Mouse (Mus musculus) spleen, postnatal 4 days (tissue): ENCODE measurements around the gene Creb5.

Experiments used
- DNase-seq, 2 experiments: peaks; one replicate each; pipeline ENCODE4 v3.0.0; 2022; ENCODE audit warnings: low spot score in 2 of 2

Creb5 gene

DNA sequence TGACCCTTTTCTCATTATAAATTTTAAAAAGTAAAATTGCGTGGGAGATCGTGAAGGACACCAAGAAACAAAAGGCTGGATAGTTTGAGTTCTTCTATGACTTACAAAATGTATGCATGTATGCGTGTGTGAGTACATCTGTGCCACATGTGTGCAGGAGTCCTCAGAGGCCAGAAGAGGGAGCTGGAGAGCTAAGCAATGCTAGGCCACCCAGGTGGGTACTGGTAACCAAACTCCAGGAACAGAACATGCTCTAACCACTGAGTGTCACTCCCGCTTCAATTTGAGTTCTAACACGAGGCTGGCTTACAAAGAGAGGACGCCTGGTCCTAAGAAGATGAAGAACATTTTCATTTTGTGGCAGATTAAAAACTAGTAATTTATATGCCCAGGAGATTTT is 203.8 kb downstream of the Creb5 start:
- no peak for DNase-seq

DNA sequence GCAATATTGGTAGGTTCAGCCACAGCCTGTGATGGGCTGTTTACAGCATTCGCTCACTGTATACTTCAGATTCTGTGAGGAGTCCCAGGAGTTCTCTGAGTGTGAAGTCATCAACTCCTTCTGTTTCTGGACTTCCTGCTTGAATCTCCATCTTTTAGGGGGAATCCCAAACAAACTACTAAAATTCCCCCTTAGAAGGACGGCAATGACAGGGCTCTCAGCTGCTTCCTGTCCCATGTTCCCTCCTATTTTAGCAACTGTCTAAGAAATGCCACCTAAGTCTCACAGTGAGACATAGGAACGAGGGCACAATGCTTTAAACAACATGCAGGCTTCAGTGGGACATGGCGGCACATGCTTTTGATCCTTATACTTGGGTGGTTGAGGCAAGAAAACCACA is 204.3 kb downstream of the Creb5 start:
- no peak for DNase-seq

DNA sequence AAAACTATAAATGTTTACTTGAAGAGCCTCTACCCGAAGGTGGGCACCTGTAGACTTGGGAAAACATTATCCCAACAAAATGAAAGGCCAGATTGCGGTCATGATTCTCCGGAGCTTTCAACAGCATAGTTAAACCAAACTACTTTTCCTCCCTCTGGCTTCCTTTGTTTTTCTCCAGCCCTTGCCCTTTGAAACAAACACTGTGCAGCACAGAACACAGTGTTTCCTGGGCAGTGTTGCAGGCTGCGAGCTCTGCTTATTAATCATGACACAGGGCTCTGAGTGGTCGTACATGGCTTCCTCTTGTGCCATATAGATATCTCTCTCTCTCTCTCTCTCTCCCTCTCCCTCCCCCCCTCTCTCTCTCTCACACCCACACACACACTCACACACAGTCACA is 206.8 kb downstream of the Creb5 start:
- DNase-seq = no peak

DNA sequence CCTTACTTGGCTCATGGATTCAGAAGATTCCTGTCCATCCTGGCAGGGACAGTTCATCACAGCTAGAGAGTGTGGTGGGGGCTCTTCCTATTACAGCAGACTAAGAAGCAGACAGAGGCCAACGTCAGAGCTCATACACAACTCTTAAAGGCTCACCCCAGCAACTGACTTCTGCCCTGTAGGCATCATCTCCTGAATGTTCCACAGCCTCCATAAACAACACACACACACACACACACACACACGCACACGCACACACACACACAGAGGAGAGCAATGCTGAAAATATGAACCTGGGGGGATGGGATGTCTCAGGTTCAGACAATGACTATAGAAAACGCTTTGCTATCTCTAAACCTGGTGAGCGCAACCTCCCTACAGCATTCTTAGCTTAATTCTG is 208.6 kb downstream of the Creb5 start:
- DNase-seq = no peak

DNA sequence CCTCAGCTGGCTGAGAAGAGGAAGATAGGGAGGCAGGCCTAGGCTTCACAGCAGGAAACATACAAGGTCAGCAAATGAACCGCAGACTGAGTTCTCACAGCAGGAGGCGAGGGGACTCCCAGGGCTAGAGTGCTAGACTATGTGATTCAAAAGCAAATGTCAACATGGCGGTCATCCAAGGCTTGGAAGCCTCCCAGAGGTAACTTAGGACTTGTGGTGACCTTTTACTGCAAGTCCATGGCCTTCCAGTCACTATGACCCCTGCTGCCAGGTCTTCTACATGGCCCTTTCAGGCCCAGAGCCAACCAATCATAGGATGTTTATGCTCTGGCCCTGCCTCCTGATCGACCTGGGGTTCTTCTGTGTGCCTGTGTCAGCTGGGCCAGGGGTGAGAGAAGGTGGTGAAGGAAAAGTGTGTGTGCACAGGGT is 209.3 kb downstream of the Creb5 start:
- DNase-seq = no peak

DNA sequence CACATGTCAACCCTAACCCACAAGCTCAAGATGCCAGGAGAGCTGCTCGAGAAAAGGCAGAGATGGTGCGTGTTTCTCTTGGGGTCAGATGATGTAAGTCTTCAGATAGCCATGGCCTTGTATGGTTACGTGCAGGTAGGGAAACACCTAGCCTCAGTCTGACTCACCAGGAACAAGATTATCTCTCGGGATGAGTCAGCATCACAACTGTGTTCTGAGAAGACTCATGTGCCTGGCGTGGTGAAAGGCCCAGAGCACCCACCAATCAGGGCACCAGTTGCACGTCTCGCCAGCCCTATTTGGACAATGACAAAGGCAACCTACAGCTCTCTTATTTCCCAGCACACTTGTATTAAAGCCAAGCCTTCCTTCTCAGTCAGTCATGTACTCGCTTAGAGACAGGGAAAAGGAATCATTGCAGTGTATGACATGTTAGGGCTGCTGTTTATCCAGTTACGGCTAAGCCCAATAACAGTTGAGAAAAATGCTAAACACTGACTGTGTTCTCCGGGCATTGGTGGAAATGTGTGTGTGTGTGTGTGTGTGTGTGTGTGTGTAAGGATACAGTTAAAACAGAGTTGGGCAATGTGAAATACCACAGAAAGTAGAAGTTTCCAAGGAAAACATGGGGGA is 210.9 kb downstream of the Creb5 start:
- no peak for DNase-seq

DNA sequence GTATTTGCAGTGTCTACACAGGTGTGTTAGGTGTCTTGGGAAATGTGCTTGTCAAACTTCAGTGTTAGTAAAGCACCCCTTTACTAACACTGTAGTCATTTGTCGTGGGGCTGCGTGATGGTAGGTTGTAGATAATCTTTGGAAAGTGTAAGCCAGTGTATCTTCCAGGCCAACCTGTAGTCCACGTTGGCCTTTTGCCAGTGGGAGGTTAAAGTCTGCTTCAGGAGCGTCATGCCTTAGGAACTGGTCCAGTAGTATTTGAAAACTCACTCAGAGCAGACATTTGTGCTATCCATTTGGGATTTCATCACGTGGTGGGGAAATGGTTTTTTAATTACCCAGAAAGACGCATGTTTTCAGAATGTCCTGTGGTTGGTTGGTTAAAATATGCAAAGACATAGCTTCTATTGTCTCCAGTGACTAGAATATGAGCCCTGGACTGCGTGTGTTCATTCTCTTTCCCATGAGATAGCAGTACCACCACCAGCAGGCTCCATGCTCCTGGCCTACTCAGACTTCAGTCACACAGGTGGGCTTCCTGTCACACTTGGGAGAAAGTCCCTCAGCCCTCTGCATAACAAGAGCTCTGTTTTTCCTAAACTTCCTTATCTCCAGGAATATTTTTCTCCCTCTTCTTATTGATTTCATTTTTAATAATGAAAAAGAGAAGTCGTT is 212.7 kb downstream of the Creb5 start:
- no peak for DNase-seq

DNA sequence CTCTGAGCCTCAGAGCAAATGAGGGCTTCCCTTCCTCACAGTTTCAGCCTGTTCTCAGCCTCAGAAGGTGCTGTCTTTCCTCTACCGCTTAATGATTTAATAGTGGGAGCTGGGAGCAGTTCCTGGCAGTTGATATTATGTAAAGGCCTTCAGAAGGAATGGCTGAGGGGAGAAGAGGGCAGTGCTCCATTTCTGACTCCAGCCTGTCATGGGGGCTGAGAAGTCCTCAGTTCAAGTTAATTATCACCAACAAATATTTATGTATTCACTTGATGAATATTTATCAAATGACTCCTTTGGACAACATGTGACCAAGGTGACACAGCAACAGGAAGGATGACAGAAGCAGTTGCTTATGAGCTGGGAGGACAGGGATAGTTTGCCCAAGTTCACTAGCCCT is 214.2 kb downstream of the Creb5 start:
- DNase-seq = no peak

DNA sequence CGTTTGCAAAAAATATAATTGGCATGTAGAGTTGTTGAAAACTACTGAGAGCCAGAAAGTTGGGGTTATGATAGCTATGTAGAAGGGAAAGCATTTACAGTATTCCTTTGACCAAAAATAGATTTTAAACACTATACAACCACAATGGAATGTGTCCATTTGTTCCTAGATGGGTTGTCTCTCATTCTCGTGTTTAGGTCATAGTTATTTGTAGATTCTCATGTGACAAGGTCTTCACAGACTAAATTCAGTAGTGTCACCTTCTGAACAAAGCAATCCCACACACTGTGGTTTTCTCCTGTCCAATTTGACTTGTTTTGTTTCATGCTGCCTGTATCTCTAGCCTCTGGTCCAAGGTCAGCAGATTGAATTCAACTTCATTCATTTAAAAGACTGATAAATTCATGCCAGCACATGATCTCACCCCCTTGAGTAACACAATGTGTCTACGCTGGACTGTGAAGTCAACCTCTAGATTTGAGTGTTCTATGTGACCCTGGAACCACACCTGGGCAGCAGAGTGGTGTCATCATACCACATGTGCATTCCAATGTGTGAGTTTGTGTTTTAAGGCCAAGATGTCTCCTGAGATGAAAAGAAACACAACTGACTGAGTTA is 220.0 kb downstream of the Creb5 start:
- no peak for DNase-seq

DNA sequence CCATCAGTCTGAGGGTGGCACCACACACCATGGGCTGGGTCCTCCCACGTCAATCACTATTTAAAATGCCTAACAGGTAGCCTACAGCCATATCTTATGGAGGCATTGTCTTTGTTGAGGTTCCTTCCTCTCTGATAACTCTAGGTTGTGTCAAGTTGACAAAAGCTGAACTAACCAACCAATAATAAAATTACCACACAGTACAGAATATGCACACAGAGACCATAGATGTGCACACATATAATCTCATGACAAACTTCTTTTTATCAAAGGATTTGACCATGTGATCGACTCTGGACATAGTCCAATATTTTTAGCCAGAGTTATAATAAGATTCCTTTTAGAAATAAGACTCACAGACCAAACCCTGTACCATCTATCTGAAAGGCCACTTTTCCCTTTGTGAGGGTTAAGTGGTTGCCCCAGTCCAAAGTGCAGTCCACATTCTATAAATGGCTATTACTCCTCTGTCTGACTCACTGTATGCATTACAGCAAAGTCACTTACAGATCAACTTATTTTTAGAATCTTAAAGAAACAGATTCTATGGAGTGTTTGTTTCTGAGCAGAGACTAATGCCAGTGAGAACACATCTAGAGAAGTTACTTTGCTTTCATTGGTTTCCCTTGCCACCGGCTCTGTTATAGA is 221.9 kb downstream of the Creb5 start:
- no peak for DNase-seq

DNA sequence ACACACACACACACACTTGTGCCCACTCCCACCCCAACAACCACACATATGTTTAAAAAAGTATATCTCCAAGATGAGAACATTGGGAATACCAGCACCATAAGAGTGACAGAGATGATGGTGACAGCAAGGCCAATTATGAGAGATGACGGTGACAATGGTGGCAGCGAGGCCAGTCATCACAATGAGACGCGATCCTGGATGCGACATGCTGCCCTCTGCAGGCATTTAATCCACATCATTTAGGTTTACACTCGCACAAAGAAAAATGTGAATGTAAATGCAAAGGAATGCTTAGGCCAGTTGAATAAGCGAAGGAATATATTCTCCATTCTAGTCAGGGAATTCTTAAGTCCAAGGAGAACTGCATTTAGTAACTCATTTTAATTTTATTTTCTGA is 222.9 kb downstream of the Creb5 start:
- DNase-seq = no peak

DNA sequence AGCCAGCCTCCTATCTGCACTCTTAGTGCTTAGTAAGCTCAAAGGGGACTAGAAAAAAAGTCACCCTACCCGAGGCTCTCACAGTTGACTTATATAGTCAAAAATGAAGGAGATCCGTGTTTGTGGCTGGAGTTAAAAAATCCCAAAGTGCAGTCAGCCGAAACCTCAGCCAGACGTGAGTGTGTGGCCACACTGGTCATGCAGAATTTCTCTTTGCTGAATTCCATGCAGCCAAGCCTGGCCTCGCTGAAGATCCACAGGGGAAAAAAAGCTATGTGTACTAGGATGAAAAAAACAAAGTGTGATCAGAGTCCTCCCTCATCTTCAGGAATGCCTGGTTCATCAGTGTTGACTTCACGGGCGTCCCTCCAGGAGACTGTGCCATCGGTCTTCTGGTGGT is 225.2 kb downstream of the Creb5 start:
- no peak for DNase-seq

DNA sequence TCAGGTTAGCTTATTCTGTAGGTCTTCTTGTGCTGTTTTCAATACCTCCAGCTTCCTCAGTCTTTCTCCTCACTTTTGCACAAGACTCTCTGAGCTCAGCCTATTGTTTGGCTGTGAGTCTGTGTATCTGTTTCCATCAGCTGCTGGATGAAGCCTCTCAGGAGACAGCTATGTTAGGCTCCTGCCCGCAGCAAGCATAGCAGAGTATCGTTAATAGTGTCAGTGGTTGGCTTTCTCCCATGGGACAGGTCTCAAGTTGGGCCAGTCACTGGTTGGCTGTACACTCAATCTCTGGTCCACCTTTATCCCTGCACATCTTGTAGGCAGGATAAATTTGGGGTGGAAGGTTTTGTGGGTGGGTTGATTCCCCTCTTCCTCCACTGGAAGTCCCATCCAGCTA is 226.3 kb downstream of the Creb5 start:
- DNase-seq = no peak

DNA sequence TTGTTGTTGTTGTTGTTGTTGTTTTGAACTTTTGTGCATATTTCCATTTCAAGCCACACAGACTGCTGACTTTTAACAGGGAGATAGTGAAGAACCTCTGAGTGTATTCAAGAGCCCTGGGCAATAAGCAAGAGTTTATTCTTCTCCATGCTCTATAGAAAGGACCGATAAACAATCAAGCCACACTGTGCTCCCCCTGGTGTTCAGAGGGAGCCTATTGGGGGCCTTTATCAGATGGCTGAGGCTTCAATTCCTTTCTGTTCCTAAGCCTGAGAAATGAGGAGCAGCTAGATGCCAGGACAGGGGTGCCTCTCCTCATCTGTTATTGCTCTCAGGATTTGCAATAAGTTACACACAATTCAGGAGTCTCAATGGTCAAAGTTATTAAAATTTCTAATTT is 227.8 kb downstream of the Creb5 start:
- DNase-seq = no peak

DNA sequence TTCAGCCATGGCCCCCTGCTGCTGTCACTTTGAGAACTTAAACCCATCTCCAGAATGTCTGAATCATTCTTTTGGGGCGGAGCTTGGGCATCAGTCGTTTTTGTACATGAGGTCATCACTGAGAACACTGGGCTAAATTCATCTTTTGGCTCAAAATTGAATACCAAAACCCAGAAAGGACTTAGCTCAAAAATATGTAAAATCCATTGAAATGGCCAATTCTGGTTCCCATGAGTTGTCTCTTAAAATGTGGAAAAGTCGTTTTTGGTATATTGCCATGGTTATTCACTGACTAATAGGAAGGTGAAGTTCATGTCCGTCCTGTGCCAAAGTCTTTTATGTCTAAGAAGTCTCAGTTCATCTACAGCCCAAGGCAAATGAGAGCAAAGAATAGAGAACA is 228.5 kb downstream of the Creb5 start:
- no peak for DNase-seq

DNA sequence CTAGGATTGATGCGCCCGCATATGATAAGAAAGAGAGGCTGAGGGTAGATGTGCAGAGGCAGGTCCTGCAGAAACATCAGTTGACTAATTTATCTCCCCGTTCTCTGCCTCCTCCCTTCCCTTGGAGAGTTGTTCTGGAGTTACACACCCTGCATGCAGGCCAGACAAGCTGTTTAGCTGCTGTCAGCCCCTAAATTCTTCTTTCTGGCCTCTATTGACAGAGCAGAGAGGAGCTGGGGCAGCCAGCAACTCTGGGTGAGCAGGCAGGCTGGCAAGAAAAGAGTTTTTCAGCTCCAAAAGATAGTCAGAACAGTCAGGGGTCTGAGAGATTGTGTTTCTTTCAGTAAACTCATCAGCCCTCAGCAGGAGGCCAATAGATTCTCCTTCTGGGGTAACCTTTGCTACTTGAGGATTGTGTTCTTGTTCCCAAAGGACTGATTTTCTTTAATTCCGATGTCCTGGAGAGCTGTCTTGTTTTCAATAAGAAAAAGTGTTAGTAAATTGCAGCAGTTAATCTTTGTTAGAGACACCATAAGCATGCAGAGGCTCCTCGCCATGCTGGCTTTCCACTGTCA is 230.4 kb downstream of the Creb5 start:
- no peak for DNase-seq

DNA sequence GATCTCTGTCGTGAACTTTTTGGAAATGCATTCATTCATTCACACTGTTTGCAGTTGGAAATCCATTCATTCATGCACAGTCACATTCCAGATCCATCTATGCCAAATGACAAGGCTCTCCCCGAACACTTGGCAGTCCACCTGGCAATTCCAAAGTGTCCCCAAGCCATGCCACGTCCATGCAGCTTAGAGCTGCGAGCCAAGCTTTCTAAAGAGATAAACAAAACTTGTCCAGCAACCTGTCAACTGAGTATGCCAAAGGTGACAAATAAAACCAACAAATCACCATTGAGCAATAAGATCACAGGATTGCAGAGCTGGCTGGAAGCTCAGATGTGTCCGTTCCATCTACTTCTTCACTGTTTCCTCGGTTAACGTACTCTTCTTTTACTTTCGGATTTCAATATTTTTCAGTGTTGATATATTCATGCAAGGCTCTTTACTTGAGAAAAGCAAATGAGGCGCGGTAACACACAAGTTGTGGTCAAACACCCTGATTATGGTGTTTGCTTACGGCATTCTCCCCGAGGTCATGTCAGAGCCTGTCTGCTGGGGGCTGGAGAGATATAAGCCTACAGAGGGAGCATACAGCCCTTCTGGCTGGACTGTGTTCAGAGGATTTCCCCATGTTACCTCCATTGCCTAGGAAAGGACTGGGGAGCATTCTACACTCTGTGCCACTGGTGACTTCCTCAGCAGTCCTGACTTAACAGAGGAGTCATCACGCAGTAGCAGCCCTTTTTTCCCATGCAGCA is 236.8 kb downstream of the Creb5 start:
- DNase-seq = no peak

DNA sequence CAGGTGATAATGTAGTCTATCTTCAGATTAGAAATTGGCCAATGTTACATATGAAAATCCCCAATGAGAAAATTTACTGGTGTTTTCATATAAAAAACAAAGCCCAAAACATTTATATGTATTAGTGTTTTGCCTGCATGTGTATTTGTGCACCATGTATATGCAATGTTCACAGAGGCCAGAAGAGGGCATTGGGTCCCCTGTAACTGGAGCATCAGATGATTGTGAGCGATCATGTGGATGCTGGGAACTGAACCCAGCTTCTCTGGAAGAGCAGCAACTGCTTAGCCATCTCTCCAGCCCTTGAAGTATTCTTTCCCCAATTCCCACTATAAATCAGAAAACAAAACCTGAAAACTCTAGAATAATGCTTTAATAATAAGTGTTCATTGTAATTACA is 239.4 kb downstream of the Creb5 start:
- no peak for DNase-seq

DNA sequence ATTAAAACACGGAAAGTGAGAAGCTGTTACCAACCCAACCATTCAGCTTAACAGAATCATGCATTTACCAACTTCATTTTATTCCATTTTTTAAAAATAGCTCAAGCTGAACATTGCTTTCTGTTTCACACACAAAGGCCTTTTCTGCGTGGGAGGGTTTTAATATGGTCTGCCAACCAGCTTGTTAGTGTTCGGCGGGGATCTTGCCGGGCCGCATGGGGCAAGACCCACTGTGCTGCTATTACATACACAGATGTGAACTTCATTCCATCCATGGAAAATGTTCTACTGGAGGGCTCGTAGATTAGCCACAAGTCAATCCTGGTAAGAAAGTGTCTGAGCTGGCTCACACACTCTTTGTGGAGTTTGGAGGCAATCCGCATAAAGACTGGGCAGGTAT is 243.7 kb downstream of the Creb5 start:
- DNase-seq = no peak

DNA sequence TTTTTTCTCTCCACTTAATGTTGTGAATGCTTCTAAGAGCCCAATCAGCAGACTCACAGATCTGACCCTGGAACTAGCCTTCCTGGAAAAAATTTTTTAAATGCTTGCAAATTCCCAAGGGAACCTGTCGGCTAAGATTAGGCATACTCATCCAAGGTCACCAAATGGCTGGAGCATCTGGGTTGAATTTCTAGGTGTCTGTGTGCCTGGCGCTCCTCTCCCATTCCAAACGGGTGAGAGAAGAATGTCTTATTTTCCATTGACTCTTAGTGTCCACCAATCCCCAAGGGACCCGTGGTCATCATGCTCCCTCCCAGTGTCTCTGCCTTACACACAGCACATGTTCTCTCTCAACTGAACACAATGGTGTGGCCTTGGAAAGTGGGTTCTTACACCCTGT is 244.4 kb downstream of the Creb5 start:
- DNase-seq = no peak

DNA sequence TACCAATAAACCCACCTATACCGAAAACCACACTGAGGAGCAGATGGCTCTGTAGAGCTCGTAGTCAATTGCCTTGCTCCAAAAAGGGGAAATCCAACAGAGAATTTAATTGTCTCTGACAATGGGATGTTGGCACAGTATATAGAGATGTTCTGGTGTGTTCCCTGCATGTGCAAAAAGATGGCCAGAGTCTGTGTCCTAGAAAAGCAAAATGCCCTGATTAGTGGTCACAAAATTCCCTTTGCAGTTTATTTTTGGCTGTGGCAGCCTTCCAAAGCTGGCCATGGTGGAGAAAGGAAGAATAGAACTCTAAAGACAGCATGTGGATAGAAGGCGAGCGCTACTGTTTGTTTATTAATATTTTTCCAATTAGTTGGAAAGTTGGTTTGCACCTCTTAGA is 250.5 kb downstream of the Creb5 start:
- DNase-seq = no peak

DNA sequence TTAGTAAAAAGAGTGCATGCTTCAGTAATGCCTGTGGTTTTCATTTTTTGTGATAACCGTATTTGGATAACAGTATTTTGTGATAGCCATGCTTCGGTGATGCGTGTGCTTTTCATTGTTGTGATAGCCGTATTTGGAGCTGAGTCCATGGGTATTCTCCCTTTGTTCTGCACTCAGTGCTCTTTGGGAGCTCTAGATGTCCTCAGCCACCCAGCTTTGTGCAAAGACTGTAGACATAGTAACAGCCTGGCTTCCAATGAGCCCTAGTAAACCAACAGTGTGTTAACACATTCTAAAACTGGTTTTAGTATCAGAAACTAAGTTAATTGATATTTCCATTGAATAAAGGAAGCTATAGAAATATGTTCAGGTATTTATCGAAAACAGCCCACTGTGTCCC is 254.7 kb downstream of the Creb5 start:
- no peak for DNase-seq
